Mouse (Mus musculus) embryonic fibroblast, embryonic 13.5 days (primary cell): ENCODE data around the gene Rimbp2.

ENCODE experiments used
- CTCF ChIP-seq: IDR thresholded peaks from 2 replicates; pipeline ENCODE4 v1.5.1; 2011; ENCODE audit warnings: mild to moderate bottlenecking, control low read depth, low read length, moderate library complexity, borderline replicate concordance; ENCODE audit not compliant: insufficient read depth
- POLR2A ChIP-seq: IDR thresholded peaks from 2 replicates; pipeline ENCODE4 v1.6.1; 2011; ENCODE audit warnings: low read depth, mild to moderate bottlenecking, control low read depth, low read length, moderate library complexity

DNA sequence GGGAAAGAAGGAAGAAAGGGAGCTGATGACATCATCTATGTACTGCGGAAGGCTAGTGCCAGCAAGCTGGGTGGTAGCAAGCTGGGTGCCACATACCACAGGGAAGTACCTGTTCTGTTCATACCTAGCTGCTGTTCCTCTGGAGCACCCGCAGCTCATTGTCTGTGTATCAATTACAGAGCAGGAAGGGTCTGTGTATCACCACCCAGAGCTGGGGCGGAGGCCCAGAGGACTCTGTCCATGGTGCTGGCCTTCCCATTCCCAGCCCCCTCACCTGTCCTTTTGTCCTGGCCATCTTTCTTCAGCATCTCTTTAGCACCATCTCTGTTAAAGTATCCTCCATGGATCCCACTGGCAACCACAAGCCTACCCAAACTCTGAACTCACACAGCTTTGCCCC is 74.2 kb downstream of the Rimbp2 start:
- TF ChIP-seq CTCF, result no peak
- no peak for TF ChIP-seq POLR2A
